Mouse (Mus musculus) testis, adult 2 months (tissue): Measurements from ENCODE around the gene Psmc3ip.

ENCODE experiments used
- CTCF ChIP-seq: fragments of 200-500 bp; IDR thresholded peaks from 2 replicates; pipeline ENCODE4 v1.5.1; 2012; ENCODE audit warnings: low read depth, mild to moderate bottlenecking, inconsistent platforms, low read length, moderate library complexity; ENCODE audit not compliant: control insufficient read depth, insufficient read depth, insufficient replicate concordance
- POLR2A ChIP-seq: fragments of 200-500 bp; IDR thresholded peaks from 2 replicates; pipeline ENCODE4 v1.6.1; 2012; ENCODE audit warnings: low read depth, mild to moderate bottlenecking, inconsistent platforms, low read length, moderate library complexity; ENCODE audit not compliant: control insufficient read depth

DNA sequence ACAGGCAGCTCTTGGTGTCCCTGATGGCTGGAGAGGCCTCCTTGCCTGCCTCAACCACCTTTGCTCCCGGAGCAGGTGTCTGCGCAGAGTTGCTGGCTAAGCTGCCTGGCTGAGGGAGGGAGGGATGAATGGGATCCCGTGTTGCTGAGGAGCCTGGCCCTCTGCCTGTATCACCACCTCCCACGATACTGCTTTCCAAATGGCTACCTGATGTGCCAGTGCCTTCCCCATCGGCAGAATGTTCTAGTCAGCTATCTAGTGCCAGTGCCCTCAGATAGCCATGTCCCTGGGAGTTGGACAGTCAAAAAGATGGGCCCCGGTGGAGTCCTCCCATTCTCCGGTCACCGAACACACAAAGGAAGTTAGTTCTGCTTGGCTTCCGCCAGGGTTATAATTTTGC, 44.9 kb downstream of the Psmc3ip start:
- TF ChIP-seq CTCF = no peak
- TF ChIP-seq POLR2A = no peak
